Mouse (Mus musculus) thymus, adult 2 months (tissue): ENCODE measurements around the gene Ankrd13b.

Source experiments
- CTCF ChIP-seq: fragments of 200-500 bp; IDR thresholded peaks from 2 replicates; pipeline ENCODE4 v1.5.1; 2012; ENCODE audit warnings: mild to moderate bottlenecking, control low read depth, low read length, moderate library complexity, borderline replicate concordance; ENCODE audit not compliant: control insufficient read depth, poor library complexity, insufficient read depth; ENCODE audit errors: extremely low read depth
- POLR2A ChIP-seq: fragments of 200-500 bp; IDR thresholded peaks from 2 replicates; pipeline ENCODE4 v1.6.1; 2012; ENCODE audit warnings: mild to moderate bottlenecking, low read length, control low read depth, moderate library complexity; ENCODE audit not compliant: control insufficient read depth, poor library complexity, insufficient read depth; ENCODE audit errors: extremely low read depth

- TF ChIP-seq CTCF = no peak
- no peak for TF ChIP-seq POLR2A
These were observed 973 bp upstream of the Ankrd13b start for GRCm38 (mm10) chr11:77490451-77490850.
